Mouse (Mus musculus) forebrain, embryonic 13.5 days (tissue): ENCODE measurements at regions not wholly inside any gene's neighbourhood (a gene's known extent, or its start where the extent isn't known, plus 50 kb on each side); places are given as distances from the start of the nearest gene placed in this dataset.

Source experiments
- ATAC-seq: fragments of 200-750 bp; cut with Nextera tagmentation; 2 replicates; pipeline ENCODE4 v1.8.0; 2017
- H3K27ac ChIP-seq: fragments of 300-500 bp; sonication (generic); 2 replicates; pipeline ENCODE4 v1.5.1; 2015; ENCODE audit warnings: inconsistent platforms, mild to moderate bottlenecking, moderate library complexity
- H3K27me3 ChIP-seq: fragments of 300-500 bp; sonication (generic); 2 replicates; pipeline ENCODE4 v1.6.1; 2015; ENCODE audit warnings: mild to moderate bottlenecking, inconsistent platforms
- H3K36me3 ChIP-seq: fragments of 300-500 bp; sonication (generic); 2 replicates; pipeline ENCODE4 v1.6.1; 2015; ENCODE audit warnings: mild to moderate bottlenecking, inconsistent platforms; ENCODE audit not compliant: poor library complexity, severe bottlenecking
- H3K4me1 ChIP-seq: fragments of 300-500 bp; sonication (generic); 2 replicates; pipeline ENCODE4 v1.6.1; 2015; ENCODE audit warnings: inconsistent platforms
- H3K4me2 ChIP-seq: fragments of 300-500 bp; sonication (generic); 2 replicates; pipeline ENCODE4 v1.6.1; 2015; ENCODE audit warnings: inconsistent platforms, mild to moderate bottlenecking, moderate library complexity
- H3K4me3 ChIP-seq: fragments of 300-500 bp; sonication (generic); 2 replicates; pipeline ENCODE4 v1.5.1; 2015; ENCODE audit warnings: mild to moderate bottlenecking, inconsistent platforms
- H3K9ac ChIP-seq: fragments of 300-500 bp; sonication (generic); 2 replicates; pipeline ENCODE4 v1.6.1; 2015; ENCODE audit warnings: mild to moderate bottlenecking, inconsistent platforms
- H3K9me3 ChIP-seq: fragments of 300-500 bp; sonication (generic); replicated peaks from 2 replicates; pipeline ENCODE4 v1.6.1; 2016; ENCODE audit warnings: inconsistent platforms
- WGBS: fragments of 180-500 bp; shearing (Covaris S2); methylation state at CpG from one replicate; pipeline ENCODE4 v1.1.7; 2015; 5-methylcytosine and 5-hydroxymethylcytosine counted together

- WGBS: 63% methylated on average over 8 of the region's 8 CpGs
- Histone ChIP-seq H3K4me1 (no peaks in the 10 kb centered on the region), H3K4me3 (no peak overlapping the region), H3K4me2 (no peak overlapping the region), H3K9me3 (no peaks in the 10 kb centered on the region), H3K27ac (no peak overlapping the region), H3K9ac (no peak overlapping the region), H3K36me3 (no peaks in the 10 kb centered on the region), H3K27me3 (no peaks in the 10 kb centered on the region)
- no peak for ATAC-seq
Measured at GRCm38 (mm10) chr4:9073736-9074428, 835.0 kb upstream of the Car8 start.

- Histone ChIP-seq H3K36me3 (no peaks in the 10 kb centered on the region), H3K4me3 (no peak overlapping the region), H3K9me3 (no peaks in the 10 kb centered on the region), H3K4me1 (no peaks in the 10 kb centered on the region), H3K27me3 (no peaks in the 10 kb centered on the region), H3K9ac (no peak overlapping the region), H3K4me2 (no peak overlapping the region), H3K27ac (no peak overlapping the region)
- ATAC-seq: no peak
- WGBS: 74% methylated on average over 5 of the region's 5 CpGs
Measured at GRCm38 (mm10) chr4:9072321-9072720, 833.5 kb upstream of the Car8 start.

DNA sequence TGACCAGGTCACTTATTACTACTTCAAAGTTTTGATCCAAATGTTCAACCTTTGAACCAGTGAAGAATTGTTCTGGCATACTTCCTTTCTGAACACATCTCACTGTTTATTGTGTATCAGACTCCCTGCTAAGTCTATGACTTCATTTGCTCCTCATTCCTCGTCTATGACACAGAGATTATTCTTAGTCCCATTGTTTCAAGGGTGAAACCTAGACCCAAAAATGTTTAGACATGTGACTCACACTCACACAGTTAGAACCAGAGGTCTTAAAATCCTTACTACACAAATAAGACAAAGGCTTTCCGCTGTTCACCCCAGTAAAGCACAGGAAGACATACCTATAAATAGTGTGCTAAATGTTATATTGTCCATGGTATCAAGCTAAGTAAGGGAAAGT lies 829.0 kb upstream of the Car8 start:
- Histone ChIP-seq H3K4me3 (no peak overlapping the region), H3K9me3 (no peaks in the 10 kb centered on the region), H3K27ac (no peak overlapping the region), H3K4me2 (no peak overlapping the region), H3K9ac (no peak overlapping the region), H3K27me3 (no peaks in the 10 kb centered on the region), H3K36me3 (no peaks in the 10 kb centered on the region), H3K4me1 (peaks cover 4% of the 10 kb centered on the region; the same call in 1 of the 2 replicates)
- ATAC-seq: no peak
- WGBS: 67% methylated on average over 2 of the region's 2 CpGs

- Histone ChIP-seq H3K27me3 (no peaks in the 10 kb centered on the region), H3K4me3 (no peak overlapping the region), H3K9me3 (no peaks in the 10 kb centered on the region), H3K4me2 (no peak overlapping the region), H3K36me3 (no peaks in the 10 kb centered on the region), H3K9ac (no peak overlapping the region), H3K27ac (no peak overlapping the region), H3K4me1 (peaks cover 4% of the 10 kb centered on the region; the same call in 1 of the 2 replicates)
- 61% methylated on average over 10 of the region's 10 CpGs for WGBS
- no peak for ATAC-seq
Measured at GRCm38 (mm10) chr4:9065981-9066815, 827.4 kb upstream of the Car8 start.

DNA sequence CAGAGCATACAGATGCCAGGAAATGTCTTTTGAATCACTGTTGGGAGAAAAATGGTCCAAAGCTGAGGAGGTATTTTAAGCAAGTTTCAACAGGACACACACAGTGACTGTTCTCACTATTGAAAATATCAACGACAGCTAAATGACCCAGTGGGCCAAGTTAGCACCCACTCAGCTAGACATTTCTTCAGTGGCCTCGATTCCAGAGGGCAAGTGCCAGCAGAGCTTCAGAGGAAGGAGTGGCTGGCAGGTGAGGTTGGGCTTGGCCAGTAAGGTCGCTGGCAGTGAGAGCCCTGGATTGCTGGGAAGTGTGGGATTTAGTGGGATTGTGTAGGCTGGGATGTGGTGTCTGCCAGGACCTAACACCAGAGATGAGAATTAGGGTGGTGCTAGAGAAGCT lies 823.1 kb upstream of the Car8 start:
- ATAC-seq: no peak
- no peaks in the 10 kb centered on the region for H3K36me3 ChIP-seq
- H3K4me1 ChIP-seq: peaks cover 17% of the 10 kb centered on the region
- no peak overlapping the region for H3K9ac ChIP-seq
- no peaks in the 10 kb centered on the region for H3K27me3 ChIP-seq
- 79% methylated on average over 3 of the region's 3 CpGs for WGBS
- H3K27ac ChIP-seq: no peak overlapping the region
- H3K4me3 ChIP-seq: no peak overlapping the region
- H3K9me3 ChIP-seq: no peaks in the 10 kb centered on the region
- no peak overlapping the region for H3K4me2 ChIP-seq

- WGBS: 13% methylated on average over 5 of the region's 5 CpGs
- Histone ChIP-seq H3K36me3 (no peaks in the 10 kb centered on the region), H3K9me3 (no peaks in the 10 kb centered on the region), H3K4me3 (no peak overlapping the region), H3K4me1 (peaks cover 19% of the 10 kb centered on the region), H3K4me2 (no peak overlapping the region), H3K27ac (no peak overlapping the region), H3K9ac (no peak overlapping the region), H3K27me3 (no peaks in the 10 kb centered on the region)
- peak; percentile 76; the same call in 1 of the 2 replicates for ATAC-seq
Measured at GRCm38 (mm10) chr4:9060221-9060620, 821.4 kb upstream of the Car8 start.

- Histone ChIP-seq H3K4me2 (no peak overlapping the region), H3K27me3 (no peaks in the 10 kb centered on the region), H3K36me3 (no peaks in the 10 kb centered on the region), H3K9ac (no peak overlapping the region), H3K4me3 (no peak overlapping the region), H3K4me1 (peaks cover 19% of the 10 kb centered on the region), H3K27ac (no peak overlapping the region), H3K9me3 (no peaks in the 10 kb centered on the region)
- ATAC-seq: no peak
- WGBS: 70% methylated on average over 4 of the region's 4 CpGs
Measured at GRCm38 (mm10) chr4:9057676-9058075, 818.8 kb upstream of the Car8 start.

- no peak overlapping the region for H3K27ac ChIP-seq
- no peaks in the 10 kb centered on the region for H3K36me3 ChIP-seq
- H3K9me3 ChIP-seq: no peaks in the 10 kb centered on the region
- H3K9ac ChIP-seq: no peak overlapping the region
- no peaks in the 10 kb centered on the region for H3K27me3 ChIP-seq
- no peak for ATAC-seq
- WGBS: 88% methylated on average over 7 of the region's 7 CpGs
- peaks cover 19% of the 10 kb centered on the region for H3K4me1 ChIP-seq
- H3K4me3 ChIP-seq: no peak overlapping the region
- no peak overlapping the region for H3K4me2 ChIP-seq
Measured at GRCm38 (mm10) chr4:9057113-9057512, 818.3 kb upstream of the Car8 start.

DNA sequence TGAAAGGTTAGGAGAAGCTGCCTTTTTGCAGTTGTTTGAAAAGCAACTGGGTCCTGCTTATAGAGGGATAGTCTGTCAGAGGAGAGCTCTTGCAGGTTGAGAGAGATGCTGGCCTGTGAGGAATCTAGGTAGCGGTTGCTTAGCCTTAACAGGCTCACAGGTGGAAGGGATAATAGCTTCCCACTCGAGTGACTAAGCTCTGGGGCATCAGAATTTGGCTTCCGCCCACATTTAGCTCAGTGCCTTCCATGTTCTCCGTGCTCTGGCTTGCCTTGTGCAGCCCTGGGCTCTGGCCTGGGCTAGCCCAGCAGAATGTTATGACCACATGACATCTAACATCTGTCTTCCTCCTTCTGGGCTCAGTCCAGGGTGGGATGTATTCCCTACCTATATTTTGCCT lies 817.0 kb upstream of the Car8 start:
- Histone ChIP-seq H3K36me3 (no peaks in the 10 kb centered on the region), H3K9ac (no peak overlapping the region), H3K27ac (no peak overlapping the region), H3K4me1 (peaks cover 19% of the 10 kb centered on the region), H3K27me3 (no peaks in the 10 kb centered on the region), H3K9me3 (no peaks in the 10 kb centered on the region), H3K4me3 (no peak overlapping the region), H3K4me2 (no peak overlapping the region)
- no peak for ATAC-seq
- WGBS: 82% methylated on average over 4 of the region's 4 CpGs

- Histone ChIP-seq H3K9ac (no peak overlapping the region), H3K9me3 (no peaks in the 10 kb centered on the region), H3K4me2 (no peak overlapping the region), H3K27ac (no peak overlapping the region), H3K27me3 (no peaks in the 10 kb centered on the region), H3K4me3 (no peak overlapping the region), H3K36me3 (no peaks in the 10 kb centered on the region), H3K4me1 (peaks cover 14% of the 10 kb centered on the region)
- no peak for ATAC-seq
- WGBS: 44% methylated on average over 9 of the region's 9 CpGs
Measured at GRCm38 (mm10) chr4:9055266-9055820, 816.5 kb upstream of the Car8 start.

DNA sequence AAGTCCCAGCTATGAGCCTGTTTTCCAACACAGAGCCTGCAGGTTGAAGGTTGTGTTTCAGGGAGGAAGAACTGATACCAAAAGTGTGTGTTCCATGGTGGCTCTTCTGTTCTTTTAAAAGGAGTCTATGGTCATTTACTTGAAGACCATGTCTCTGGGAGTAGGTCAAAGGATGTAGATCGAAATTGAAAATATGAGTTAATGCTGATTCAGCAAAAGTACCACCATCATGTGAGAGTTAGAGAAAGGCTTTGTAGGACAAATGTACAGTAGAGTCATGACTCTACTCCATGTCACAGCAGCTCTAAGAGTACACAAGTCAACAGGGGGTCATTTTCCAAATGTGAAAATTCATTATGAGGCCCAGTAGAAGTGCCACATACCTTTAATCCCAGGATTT lies 810.0 kb upstream of the Car8 start:
- WGBS: 86% methylated on average over 1 of the region's 1 CpGs
- Histone ChIP-seq H3K9me3 (no peaks in the 10 kb centered on the region), H3K4me2 (no peak overlapping the region), H3K27ac (no peak overlapping the region), H3K4me3 (no peak overlapping the region), H3K27me3 (no peaks in the 10 kb centered on the region), H3K36me3 (no peaks in the 10 kb centered on the region), H3K4me1 (no peaks in the 10 kb centered on the region), H3K9ac (no peak overlapping the region)
- ATAC-seq: no peak

- H3K4me2 ChIP-seq: no peak overlapping the region
- H3K9ac ChIP-seq: no peak overlapping the region
- H3K4me3 ChIP-seq: no peak overlapping the region
- WGBS: 87% methylated on average over 4 of the region's 4 CpGs
- H3K36me3 ChIP-seq: no peaks in the 10 kb centered on the region
- ATAC-seq: no peak
- no peaks in the 10 kb centered on the region for H3K9me3 ChIP-seq
- no peak overlapping the region for H3K27ac ChIP-seq
- H3K4me1 ChIP-seq: no peaks in the 10 kb centered on the region
- H3K27me3 ChIP-seq: no peaks in the 10 kb centered on the region
Measured at GRCm38 (mm10) chr4:9047151-9047550, 808.3 kb upstream of the Car8 start.
